Mouse (Mus musculus): ENCODE results near the gene Abca15. TPM values are rescaled to one million over a fixed set of nuclear protein-coding genes. Genes with fewer than 3 reads are reported as not detected.

The Abca15 gene
- polyA plus RNA-seq, 2 experiments = not detected

DNA sequence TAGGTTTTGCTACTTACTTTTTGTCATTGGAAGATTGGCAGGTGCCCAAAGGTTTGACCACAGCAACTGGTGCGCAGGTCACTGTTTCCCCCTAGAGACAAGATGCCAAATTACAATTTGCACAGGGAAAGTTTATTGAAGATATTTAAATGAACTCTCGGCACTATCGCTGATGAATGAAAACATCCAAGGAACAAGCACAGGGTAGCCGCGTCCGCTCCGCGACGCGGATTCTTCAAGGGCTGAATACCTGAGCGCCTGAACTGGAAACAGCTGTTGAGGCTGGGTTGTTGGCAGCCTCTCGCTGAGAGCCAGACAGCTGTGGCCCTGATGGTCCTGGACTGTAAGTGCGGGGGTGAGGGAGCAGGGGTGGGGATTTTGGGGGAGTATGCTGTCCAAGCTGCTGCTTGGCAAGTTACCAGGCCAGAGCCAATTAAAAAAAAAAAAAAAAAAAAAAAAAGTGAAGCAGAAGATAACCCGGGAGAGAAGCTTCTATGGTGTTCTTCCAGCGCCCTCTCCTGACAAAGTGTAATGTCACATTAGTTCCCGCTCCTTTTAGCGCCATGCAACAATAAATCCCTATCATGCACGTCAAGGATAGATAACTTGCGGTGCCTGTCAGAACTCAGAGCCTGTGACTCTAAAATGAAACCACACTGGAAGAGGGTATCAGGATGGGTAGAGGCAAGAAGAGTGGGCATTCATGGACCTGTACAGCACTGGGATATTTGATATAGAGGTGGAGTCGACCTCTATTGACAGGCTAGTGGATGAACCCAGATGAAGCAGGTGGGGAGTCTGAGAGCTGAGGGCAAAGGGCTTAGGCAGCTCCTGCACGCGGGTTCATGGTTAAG, 1.0 kb upstream of the Abca15 start:
- WGBS (ENCODE audit: insufficient replicate concordance) = 24% methylated on average over 22 of the region's 22 CpGs
- no peak for TF ChIP-seq EP300 (IDR thresholded peaks at IDR 0.05; ENCODE audit: low read depth)
- TF ChIP-seq CTCF (IDR thresholded peaks at IDR 0.05; ENCODE audit: low read depth) = no peak
- no peaks in the 10 kb centered on the region for H3K9me3 ChIP-seq (ENCODE audit: control insufficient read depth, low read length)
- H3K4me2 ChIP-seq (ENCODE audit: low read depth) = no peak overlapping the region
- no peak overlapping the region for H3K4me3 ChIP-seq (ENCODE audit: insufficient read depth in 1 of 2, low read depth in 2 of 2, low read length in 2 of 2)
- ATAC-seq (ENCODE audit: insufficient read depth) (no peak), DNase-seq (ENCODE audit: low read depth in 3 of 3, low spot score in 3 of 3) (no peak)
- H3K9ac ChIP-seq (replicated peaks) = no peak overlapping the region
- H3K4me1 ChIP-seq (replicated peaks; ENCODE audit: control insufficient read depth in 2 of 2, insufficient read depth in 2 of 2, low read length in 1 of 2) = no peaks in the 10 kb centered on the region
- no peaks in the 10 kb centered on the region for H3K36me3 ChIP-seq (replicated peaks; ENCODE audit: control insufficient read depth, insufficient read depth, low read depth)
- H3K27me3 ChIP-seq (ENCODE audit: control insufficient read depth, insufficient read depth, low read length) = no peaks in the 10 kb centered on the region
- no peak overlapping the region for H3K27ac ChIP-seq

DNA sequence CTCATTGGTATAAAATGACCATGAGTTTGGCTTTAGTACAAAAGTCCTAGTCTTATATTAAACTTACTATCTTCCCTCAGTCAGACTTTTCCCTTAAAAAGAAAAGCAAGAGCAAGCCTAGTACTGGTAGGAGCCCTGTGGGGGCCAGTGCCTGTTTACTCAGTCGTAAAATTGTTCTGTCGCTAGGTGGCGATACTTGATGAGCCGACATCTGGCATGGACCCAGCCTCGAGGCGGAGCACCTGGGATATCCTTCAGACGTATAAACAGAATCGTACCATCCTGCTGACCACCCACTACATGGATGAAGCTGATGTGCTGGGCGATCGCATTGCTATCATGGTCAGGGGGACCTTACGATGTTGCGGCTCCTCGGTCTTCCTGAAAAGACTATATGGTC, 32.7 kb downstream of the Abca15 start:
- DNase-seq (ENCODE audit: low read depth in 3 of 3, low spot score in 3 of 3) = no peak
- Histone ChIP-seq H3K4me2 (ENCODE audit: low read depth) (no peak overlapping the region), H3K9me3 (ENCODE audit: control insufficient read depth, low read length) (no peaks in the 10 kb centered on the region), H3K9ac (replicated peaks) (no peak overlapping the region), H3K4me1 (replicated peaks; ENCODE audit: control insufficient read depth in 2 of 2, insufficient read depth in 2 of 2, low read length in 1 of 2) (no peaks in the 10 kb centered on the region), H3K27me3 (ENCODE audit: control insufficient read depth, insufficient read depth, low read length) (no peaks in the 10 kb centered on the region), H3K27ac (no peak overlapping the region), H3K4me3 (ENCODE audit: insufficient read depth in 1 of 2, low read depth in 2 of 2, low read length in 2 of 2) (no peak overlapping the region), H3K36me3 (replicated peaks; ENCODE audit: control insufficient read depth, insufficient read depth, low read depth) (no peaks in the 10 kb centered on the region)
- no peak for ATAC-seq (ENCODE audit: insufficient read depth)
- no peak for TF ChIP-seq EP300 (IDR thresholded peaks at IDR 0.05; ENCODE audit: low read depth)
- TF ChIP-seq CTCF (IDR thresholded peaks at IDR 0.05; ENCODE audit: low read depth) = peak; percentile 32
- 33% methylated on average over 13 of the region's 13 CpGs for WGBS (ENCODE audit: insufficient replicate concordance)

DNA sequence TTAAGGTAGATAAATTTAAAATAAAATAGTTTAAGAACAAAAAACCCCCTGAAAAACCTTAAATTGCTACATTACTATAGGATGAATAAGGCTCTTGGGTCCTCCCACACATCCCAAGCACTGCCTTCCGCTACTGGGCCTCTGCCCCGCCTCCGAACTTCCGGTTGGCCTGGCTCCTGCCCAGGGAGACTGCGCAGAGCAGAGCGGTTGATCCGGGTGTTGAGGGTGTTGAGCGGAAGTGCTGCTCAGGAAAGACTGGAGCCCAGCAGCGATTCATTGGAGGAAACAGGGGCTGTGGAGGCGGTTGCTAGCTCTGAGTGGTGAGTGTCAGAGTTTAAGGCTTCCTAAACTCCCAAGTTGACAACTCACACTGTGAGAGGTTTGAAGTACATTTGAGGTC, 81.0 kb downstream of the Abca15 start, which contains the start of gene Abca16:
Gene Abca16, plus strand, starts transcription at position 201 of the 400 bp plus-strand sequence.
- 66% methylated on average over 10 of the region's 10 CpGs for WGBS (ENCODE audit: insufficient replicate concordance)
- DNase-seq (ENCODE audit: low read depth in 3 of 3, low spot score in 3 of 3) (no peak), ATAC-seq (ENCODE audit: insufficient read depth) (no peak)
- H3K4me2 ChIP-seq (ENCODE audit: low read depth) = no peak within 1 kb of the TSS
- TF ChIP-seq EP300 (IDR thresholded peaks at IDR 0.05; ENCODE audit: low read depth) (no peak), CTCF (IDR thresholded peaks at IDR 0.05; ENCODE audit: low read depth) (no peak)
- H3K9ac ChIP-seq (replicated peaks) = no peak within 1 kb of the TSS
- no peaks in the 10 kb centered on the region for H3K36me3 ChIP-seq (replicated peaks; ENCODE audit: control insufficient read depth, insufficient read depth, low read depth)
- no peak within 1 kb of the TSS for H3K4me3 ChIP-seq (ENCODE audit: insufficient read depth in 1 of 2, low read depth in 2 of 2, low read length in 2 of 2)
- H3K27me3 ChIP-seq (ENCODE audit: control insufficient read depth, insufficient read depth, low read length) = no peaks in the 10 kb centered on the region
- no peaks in the 10 kb centered on the region for H3K9me3 ChIP-seq (ENCODE audit: control insufficient read depth, low read length)
- H3K27ac ChIP-seq = no peak within 1 kb of the TSS
- no peaks in the 10 kb centered on the region for H3K4me1 ChIP-seq (replicated peaks; ENCODE audit: control insufficient read depth in 2 of 2, insufficient read depth in 2 of 2, low read length in 1 of 2)

DNA sequence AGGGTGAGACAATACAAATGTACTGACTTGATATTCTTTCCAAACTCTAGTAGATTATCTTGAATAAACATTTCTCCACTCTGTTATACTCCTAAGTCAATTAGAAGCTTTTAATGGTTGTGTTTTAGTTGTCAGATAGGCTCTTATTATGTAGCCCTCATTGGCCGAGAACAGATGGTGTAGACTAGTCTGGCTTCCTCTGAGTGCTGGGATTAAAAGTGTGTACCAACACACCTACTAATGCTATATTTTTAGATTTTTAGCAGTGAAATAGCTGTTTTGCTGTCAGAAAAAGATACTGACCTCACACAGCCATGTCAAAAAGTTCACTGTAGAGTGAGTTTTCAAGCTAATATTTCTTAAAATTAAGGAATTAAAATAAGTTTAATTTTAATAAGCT, 83.9 kb downstream of the Abca15 start:
- 48% methylated on average over 1 of the region's 1 CpGs for WGBS (ENCODE audit: insufficient replicate concordance)

DNA sequence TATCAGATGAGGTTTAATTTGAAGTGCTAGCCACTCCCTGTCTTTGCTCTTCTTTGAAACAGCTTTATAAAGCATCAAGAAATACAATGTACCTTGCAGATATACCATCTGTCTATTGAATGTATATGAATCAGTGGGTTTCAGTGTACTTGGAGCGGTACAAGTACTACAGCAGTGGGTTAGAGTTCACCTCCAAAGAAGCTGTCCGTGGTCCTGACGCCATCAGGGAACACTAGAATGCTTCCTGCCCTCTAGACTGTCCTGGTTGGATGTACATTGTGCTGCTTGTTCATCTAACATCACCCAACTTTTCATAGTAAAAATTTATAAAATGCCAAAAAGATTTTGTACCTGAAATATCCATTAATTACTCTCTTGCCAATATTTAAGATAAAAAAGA, 98.2 kb downstream of the Abca15 start:
- TF ChIP-seq CTCF (IDR thresholded peaks at IDR 0.05; ENCODE audit: low read depth) (no peak), EP300 (IDR thresholded peaks at IDR 0.05; ENCODE audit: low read depth) (no peak)
- no peak for DNase-seq (ENCODE audit: low read depth in 3 of 3, low spot score in 3 of 3)

More for the DNA sequence above, 83.9 kb downstream of the Abca15 start:
- ATAC-seq (ENCODE audit: insufficient read depth) = no peak
- Histone ChIP-seq H3K36me3 (replicated peaks; ENCODE audit: control insufficient read depth, insufficient read depth, low read depth) (no peaks in the 10 kb centered on the region), H3K4me2 (ENCODE audit: low read depth) (no peak overlapping the region), H3K27ac (no peak overlapping the region), H3K9me3 (ENCODE audit: control insufficient read depth, low read length) (no peaks in the 10 kb centered on the region), H3K9ac (replicated peaks) (no peak overlapping the region), H3K4me1 (replicated peaks; ENCODE audit: control insufficient read depth in 2 of 2, insufficient read depth in 2 of 2, low read length in 1 of 2) (no peaks in the 10 kb centered on the region), H3K4me3 (ENCODE audit: insufficient read depth in 1 of 2, low read depth in 2 of 2, low read length in 2 of 2) (no peak overlapping the region), H3K27me3 (ENCODE audit: control insufficient read depth, insufficient read depth, low read length) (no peaks in the 10 kb centered on the region)
- no peak for DNase-seq (ENCODE audit: low read depth in 3 of 3, low spot score in 3 of 3)
- TF ChIP-seq CTCF (IDR thresholded peaks at IDR 0.05; ENCODE audit: low read depth) (no peak), EP300 (IDR thresholded peaks at IDR 0.05; ENCODE audit: low read depth) (no peak)

More for the DNA sequence above, 98.2 kb downstream of the Abca15 start:
- 20% methylated on average over 3 of the region's 3 CpGs for WGBS (ENCODE audit: insufficient replicate concordance)
- H3K4me2 ChIP-seq (ENCODE audit: low read depth) = no peak overlapping the region
- no peak overlapping the region for H3K27ac ChIP-seq
- H3K4me1 ChIP-seq (replicated peaks; ENCODE audit: control insufficient read depth in 2 of 2, insufficient read depth in 2 of 2, low read length in 1 of 2) = peaks cover 0 to 3% of the 10 kb centered on the region in 2 experiments; a peak in 1 of 4 replicates
- H3K9me3 ChIP-seq (ENCODE audit: control insufficient read depth, low read length) = no peaks in the 10 kb centered on the region
- no peak overlapping the region for H3K9ac ChIP-seq (replicated peaks)
- H3K4me3 ChIP-seq (ENCODE audit: insufficient read depth in 1 of 2, low read depth in 2 of 2, low read length in 2 of 2) = no peak overlapping the region
- no peak for ATAC-seq (ENCODE audit: insufficient read depth)
- H3K36me3 ChIP-seq (replicated peaks; ENCODE audit: control insufficient read depth, insufficient read depth, low read depth) = no peaks in the 10 kb centered on the region
- no peaks in the 10 kb centered on the region for H3K27me3 ChIP-seq (ENCODE audit: control insufficient read depth, insufficient read depth, low read length)
